Mouse (Mus musculus): ENCODE data around the gene Slco1a6. TPM values are rescaled to one million over a fixed set of nuclear protein-coding genes. Genes with fewer than 3 reads are reported as not detected.
"Not testable (repeated sequence)": the region's sequence is repeated elsewhere in the genome, so short reads cannot be mapped to it uniquely, and the experiment has no call there.

Slco1a6 gene
- polyA plus RNA-seq, 1 experiment from 2014 or later, result not detected

GRCm38 (mm10) chr6:142111667-142112305 is 96.5 kb downstream of the Slco1a6 start:
- DNase-seq (no peak), ATAC-seq (ENCODE audit: insufficient read depth) (no peak)
- no peaks in the 10 kb centered on the region for H3K9me3 ChIP-seq (ENCODE audit: low read depth, low read length)
- H3K4me2 ChIP-seq, result no peak overlapping the region
- TF ChIP-seq CTCF (IDR thresholded peaks at IDR 0.05; ENCODE audit: low read depth), result no peak
- H3K4me1 ChIP-seq (ENCODE audit: insufficient read depth), result no peaks in the 10 kb centered on the region
- H3K27ac ChIP-seq (ENCODE audit: low read depth), result no peak overlapping the region
- no peak overlapping the region for H3K9ac ChIP-seq
- H3K4me3 ChIP-seq (ENCODE audit: low read depth, low read length), result no peak overlapping the region
- WGBS, result 92% methylated on average over 3 of the region's 3 CpGs
- no peaks in the 10 kb centered on the region for H3K36me3 ChIP-seq (ENCODE audit: insufficient read depth)
- no peaks in the 10 kb centered on the region for H3K27me3 ChIP-seq (ENCODE audit: insufficient read depth, low read length)

DNA sequence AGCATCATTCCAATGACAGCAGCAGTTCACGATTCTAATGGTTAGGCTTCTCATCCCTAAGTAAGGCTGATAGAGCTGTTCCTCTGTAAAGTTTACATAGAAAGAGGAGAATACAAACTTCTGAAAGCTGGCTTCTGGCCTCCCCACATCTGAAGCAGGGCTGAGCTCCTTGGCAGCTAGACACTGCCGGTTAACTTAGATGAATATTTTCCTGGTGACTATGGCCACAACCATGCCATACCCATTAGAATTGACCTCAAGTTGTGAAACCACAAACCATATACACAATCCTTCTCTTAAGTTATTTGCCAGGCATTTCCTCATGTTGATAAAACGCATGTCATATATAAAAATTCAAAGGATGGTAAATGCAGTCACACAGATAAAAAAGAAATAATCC is 117.2 kb downstream of the Slco1a6 start:
- Histone ChIP-seq H3K4me1 (ENCODE audit: insufficient read depth) (no peaks in the 10 kb centered on the region), H3K27ac (ENCODE audit: low read depth) (no peak overlapping the region), H3K4me3 (ENCODE audit: low read depth, low read length) (no peak overlapping the region), H3K4me2 (no peak overlapping the region), H3K9me3 (ENCODE audit: low read depth, low read length) (no peaks in the 10 kb centered on the region), H3K9ac (no peak overlapping the region), H3K27me3 (ENCODE audit: insufficient read depth, low read length) (no peaks in the 10 kb centered on the region), H3K36me3 (ENCODE audit: insufficient read depth) (no peaks in the 10 kb centered on the region)
- DNase-seq, result no peak
- ATAC-seq (ENCODE audit: insufficient read depth), result no peak
- 69% methylated on average over 3 of the region's 3 CpGs for WGBS
- no peak for TF ChIP-seq CTCF (IDR thresholded peaks at IDR 0.05; ENCODE audit: low read depth)

- not testable (repeated sequence) for H3K36me3 ChIP-seq (ENCODE audit: insufficient read depth); H3K9ac ChIP-seq; H3K4me3 ChIP-seq (ENCODE audit: low read depth, low read length); H3K4me1 ChIP-seq (ENCODE audit: insufficient read depth); ATAC-seq (ENCODE audit: insufficient read depth); DNase-seq; H3K4me2 ChIP-seq; H3K27me3 ChIP-seq (ENCODE audit: insufficient read depth, low read length); H3K27ac ChIP-seq (ENCODE audit: low read depth); H3K9me3 ChIP-seq (ENCODE audit: low read depth, low read length)
- WGBS, result 76% methylated on average over 3 of the region's 3 CpGs
These were observed 150.0 kb downstream of the Slco1a6 start for GRCm38 (mm10) chr6:142058281-142058680.

DNA sequence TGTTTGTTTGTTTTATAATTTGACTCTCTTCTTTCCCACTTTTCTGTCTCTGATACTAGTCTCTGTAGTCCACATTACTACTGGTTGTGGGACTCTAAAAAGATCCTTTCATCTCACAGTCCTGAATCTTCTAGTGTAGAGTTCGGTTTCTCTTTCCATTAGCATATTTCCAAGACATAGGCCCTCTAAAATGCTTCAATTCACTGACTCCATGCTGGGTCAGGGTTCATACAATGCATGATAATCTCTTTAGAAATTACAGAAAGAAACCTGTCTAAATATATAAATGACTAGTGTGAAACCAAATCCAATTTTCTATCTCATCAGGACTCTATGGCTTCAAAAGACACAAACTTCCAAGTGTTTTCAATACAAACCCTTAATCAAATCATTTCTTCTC is 160.6 kb downstream of the Slco1a6 start:
- no peaks in the 10 kb centered on the region for H3K9me3 ChIP-seq (ENCODE audit: low read depth, low read length)
- TF ChIP-seq CTCF (IDR thresholded peaks at IDR 0.05; ENCODE audit: low read depth), result no peak
- H3K4me1 ChIP-seq (ENCODE audit: insufficient read depth), result no peaks in the 10 kb centered on the region
- 94% methylated on average over 1 of the region's 1 CpGs for WGBS
- no peak overlapping the region for H3K27ac ChIP-seq (ENCODE audit: low read depth)
- ATAC-seq (ENCODE audit: insufficient read depth) (no peak), DNase-seq (no peak)
- H3K27me3 ChIP-seq (ENCODE audit: insufficient read depth, low read length), result no peaks in the 10 kb centered on the region
- no peak overlapping the region for H3K4me2 ChIP-seq
- no peak overlapping the region for H3K9ac ChIP-seq
- no peaks in the 10 kb centered on the region for H3K36me3 ChIP-seq (ENCODE audit: insufficient read depth)
- no peak overlapping the region for H3K4me3 ChIP-seq (ENCODE audit: low read depth, low read length)

- H3K36me3 ChIP-seq (ENCODE audit: insufficient read depth), result no peaks in the 10 kb centered on the region
These were observed 162.6 kb downstream of the Slco1a6 start for GRCm38 (mm10) chr6:142045746-142046145.

DNA sequence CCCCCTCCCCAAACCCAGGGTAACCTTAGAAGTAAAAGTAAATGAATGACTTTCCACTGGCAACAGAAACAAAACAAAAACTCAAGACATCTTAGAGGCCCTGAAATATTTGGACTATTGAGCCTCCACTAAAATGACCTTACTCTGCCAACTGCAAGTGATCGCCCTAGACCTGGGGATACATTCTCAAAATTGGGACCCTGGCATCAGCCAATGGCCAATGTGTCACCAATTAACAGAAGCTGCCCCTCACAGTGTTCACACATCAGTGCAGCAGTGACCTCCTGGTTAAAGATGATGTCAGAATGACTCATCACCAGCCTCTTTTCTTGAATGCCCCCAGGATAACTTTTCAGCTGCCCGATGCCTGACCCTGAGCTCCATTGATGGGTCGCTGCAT is 166.4 kb downstream of the Slco1a6 start:
- no peak overlapping the region for H3K4me3 ChIP-seq (ENCODE audit: low read depth, low read length)
- no peak overlapping the region for H3K4me2 ChIP-seq
- no peak overlapping the region for H3K9ac ChIP-seq
- WGBS, result 94% methylated on average over 3 of the region's 3 CpGs
- no peaks in the 10 kb centered on the region; the same call in none of the 2 replicates for H3K4me1 ChIP-seq (ENCODE audit: insufficient read depth)
- TF ChIP-seq CTCF (IDR thresholded peaks at IDR 0.05; ENCODE audit: low read depth), result no peak
- DNase-seq (no peak), ATAC-seq (ENCODE audit: insufficient read depth) (no peak)
- no peak overlapping the region for H3K27ac ChIP-seq (ENCODE audit: low read depth)
- H3K27me3 ChIP-seq (ENCODE audit: insufficient read depth, low read length), result no peaks in the 10 kb centered on the region
- no peaks in the 10 kb centered on the region for H3K9me3 ChIP-seq (ENCODE audit: low read depth, low read length)
- H3K36me3 ChIP-seq (ENCODE audit: insufficient read depth), result no peaks in the 10 kb centered on the region

More at GRCm38 (mm10) chr6:142045746-142046145, 162.6 kb downstream of the Slco1a6 start:
- Histone ChIP-seq H3K4me2 (no peak overlapping the region), H3K9me3 (ENCODE audit: low read depth, low read length) (no peaks in the 10 kb centered on the region), H3K9ac (no peak overlapping the region), H3K27ac (ENCODE audit: low read depth) (no peak overlapping the region), H3K4me1 (ENCODE audit: insufficient read depth) (no peaks in the 10 kb centered on the region), H3K4me3 (ENCODE audit: low read depth, low read length) (no peak overlapping the region), H3K27me3 (ENCODE audit: insufficient read depth, low read length) (no peaks in the 10 kb centered on the region)
- DNase-seq (no peak), ATAC-seq (ENCODE audit: insufficient read depth) (no peak)
- TF ChIP-seq CTCF (IDR thresholded peaks at IDR 0.05; ENCODE audit: low read depth), result no peak
- WGBS, result 86% methylated on average over 2 of the region's 2 CpGs

- peak; percentile 77 for TF ChIP-seq CTCF (IDR thresholded peaks at IDR 0.05; ENCODE audit: low read depth)
These were observed 167.8 kb downstream of the Slco1a6 start for GRCm38 (mm10) chr6:142040306-142041175.

More at GRCm38 (mm10) chr6:142040306-142041175, 167.8 kb downstream of the Slco1a6 start:
- Histone ChIP-seq H3K4me3 (ENCODE audit: low read depth, low read length) (no peak overlapping the region), H3K9ac (no peak overlapping the region), H3K4me1 (ENCODE audit: insufficient read depth) (no peaks in the 10 kb centered on the region; the same call in none of the 2 replicates), H3K27ac (ENCODE audit: low read depth) (no peak overlapping the region), H3K36me3 (ENCODE audit: insufficient read depth) (no peaks in the 10 kb centered on the region), H3K27me3 (ENCODE audit: insufficient read depth, low read length) (no peaks in the 10 kb centered on the region), H3K9me3 (ENCODE audit: low read depth, low read length) (no peaks in the 10 kb centered on the region), H3K4me2 (no peak overlapping the region)
- DNase-seq (peak; percentile 71), ATAC-seq (ENCODE audit: insufficient read depth) (peak; percentile 72)
- WGBS, result 41% methylated on average over 16 of the region's 16 CpGs

Data from lung, embryonic 14.5 days (tissue).